Mouse (Mus musculus): Measurements from ENCODE around the gene Nek11. TPM values are rescaled to one million over a fixed set of nuclear protein-coding genes. Genes with fewer than 3 reads are reported as not detected.

Nek11 gene
- total RNA-seq, 4 experiments from 2014 or later: 0.81 to 2.5 (median 1.8) TPM

- DNase-seq (ENCODE audit: low spot score in 2 of 2): no peak
Measured at GRCm38 (mm10) chr9:105313250-105313649, 82.1 kb downstream of the Nek11 start.

GRCm38 (mm10) chr9:105312686-105313085 lies 82.6 kb downstream of the Nek11 start:
- no peak for DNase-seq (ENCODE audit: low spot score in 2 of 2)

DNA sequence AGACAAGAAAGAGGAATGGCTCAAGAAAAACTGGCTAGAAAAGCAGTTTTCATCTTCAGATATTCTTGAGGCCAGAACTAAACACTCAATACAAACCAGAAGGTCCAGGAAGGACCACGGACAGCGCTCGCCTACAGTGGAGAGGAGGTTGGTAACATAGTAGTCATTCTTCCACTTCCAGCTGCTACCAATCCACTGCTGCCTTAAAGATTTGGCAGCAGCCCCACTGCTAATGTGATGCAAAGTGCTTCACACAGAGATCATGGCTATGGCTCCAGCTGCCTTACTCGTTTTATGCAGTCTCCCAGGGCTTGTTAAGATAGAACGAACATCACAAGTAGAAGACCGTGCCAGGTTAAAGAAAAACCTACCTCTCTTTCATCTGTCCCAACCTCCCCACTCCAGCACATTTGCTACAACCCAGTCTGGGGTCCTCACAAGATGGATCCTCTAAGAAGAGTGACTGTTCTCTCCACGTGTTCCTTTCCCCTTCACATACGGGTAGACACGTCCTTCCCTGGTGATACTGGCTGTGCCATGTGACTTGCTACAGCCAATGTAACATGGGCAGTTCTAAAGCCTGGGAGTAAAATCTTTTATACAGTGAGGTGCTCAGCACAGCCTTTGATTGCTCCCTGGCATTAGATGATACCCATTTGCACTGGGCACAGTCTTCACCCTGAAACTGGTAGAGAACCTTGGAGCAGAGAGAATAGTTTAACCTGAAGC lies 85.6 kb downstream of the Nek11 start:
- peak; percentile 18 to 71 for DNase-seq (ENCODE audit: low spot score in 2 of 2)

DNA sequence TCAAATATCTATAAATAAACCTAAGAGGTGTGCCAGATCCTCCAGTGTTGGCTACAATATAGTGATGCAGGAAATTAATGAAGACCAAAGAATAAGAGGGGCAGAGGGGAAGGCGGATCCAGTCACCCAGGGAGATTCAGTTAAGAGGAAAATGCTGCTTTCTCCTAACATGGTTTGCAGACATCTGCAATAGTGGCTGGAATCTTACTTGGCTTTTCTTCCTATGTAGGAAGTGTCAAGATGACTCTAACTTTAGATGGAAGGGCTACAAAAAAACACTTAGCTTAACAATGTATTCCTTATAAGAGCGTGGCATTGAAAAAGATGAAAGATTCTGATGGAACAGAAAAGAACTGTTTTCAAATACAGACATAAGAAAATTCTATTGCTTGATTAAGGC lies 89.3 kb downstream of the Nek11 start:
- no peak for DNase-seq (ENCODE audit: low spot score in 2 of 2)

DNA sequence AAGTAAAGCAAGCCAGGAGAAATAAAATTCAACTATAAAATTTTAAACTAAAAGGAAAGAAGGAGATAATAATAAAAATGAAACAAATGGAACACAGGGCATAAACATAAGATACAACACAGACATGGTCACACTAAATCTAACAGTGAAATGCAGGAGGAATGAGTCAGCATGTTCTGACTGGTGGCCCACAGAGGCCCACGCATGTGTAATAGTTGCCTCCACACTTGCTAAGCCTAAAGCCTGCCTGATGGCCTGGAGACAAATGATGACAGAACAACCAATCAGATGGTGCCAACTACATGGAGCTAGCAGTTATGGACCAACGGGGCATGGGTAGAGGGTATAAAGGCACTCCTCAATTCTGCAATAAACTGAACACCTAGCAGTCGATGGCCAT lies 93.1 kb downstream of the Nek11 start:
- DNase-seq (ENCODE audit: low spot score in 2 of 2): peak in 1 of 2 experiments; percentile 63

DNA sequence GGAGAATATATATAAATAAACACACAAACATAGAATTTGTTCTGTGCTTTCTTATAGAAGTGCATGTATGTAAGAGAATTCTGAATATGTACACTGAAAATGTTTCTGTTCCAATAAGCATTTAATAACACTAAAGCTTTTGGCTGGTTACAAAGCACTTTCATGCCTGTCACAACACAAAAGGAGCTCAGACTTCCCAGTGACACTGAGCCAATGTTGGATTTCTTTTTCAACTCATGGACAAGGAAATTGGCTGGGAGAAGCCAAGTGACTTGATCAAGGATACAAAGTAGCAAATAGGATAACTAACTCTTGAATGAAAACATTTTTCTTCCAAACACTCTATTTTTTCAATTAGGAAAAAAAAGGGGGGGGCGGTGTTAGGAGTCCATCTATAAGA lies 93.9 kb downstream of the Nek11 start:
- DNase-seq (ENCODE audit: low spot score in 2 of 2): no peak

- no peak for DNase-seq (ENCODE audit: low spot score in 2 of 2)
Measured at GRCm38 (mm10) chr9:105300738-105301325, 94.5 kb downstream of the Nek11 start.

GRCm38 (mm10) chr9:105284670-105285069 lies 110.7 kb downstream of the Nek11 start:
- DNase-seq (ENCODE audit: low spot score in 2 of 2): no peak

DNA sequence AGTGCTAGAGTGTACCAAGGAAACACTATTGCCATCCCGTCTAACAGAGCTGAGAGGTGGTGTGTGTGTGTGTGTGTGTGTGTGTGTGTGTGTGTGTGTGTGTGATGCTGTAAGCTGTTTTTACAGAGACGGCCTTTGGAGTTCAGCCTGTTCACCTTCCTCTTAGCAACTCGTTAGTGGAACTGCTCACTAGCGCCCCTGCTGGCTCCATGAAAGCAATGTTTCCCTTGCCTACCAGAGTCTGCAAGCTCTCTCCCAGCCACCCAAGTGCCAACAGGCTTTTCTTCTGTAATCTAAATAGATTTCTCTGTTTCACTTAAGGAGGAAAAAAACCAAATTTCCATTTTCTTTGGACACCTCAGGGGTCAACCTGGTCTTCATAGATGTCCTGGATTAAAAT lies 112.6 kb downstream of the Nek11 start:
- no peak for DNase-seq (ENCODE audit: low spot score in 2 of 2)

GRCm38 (mm10) chr9:105274925-105275324 lies 120.4 kb downstream of the Nek11 start:
- DNase-seq (ENCODE audit: low spot score in 2 of 2): no peak

- no peak for DNase-seq (ENCODE audit: low spot score in 2 of 2)
Measured at GRCm38 (mm10) chr9:105274286-105274685, 121.0 kb downstream of the Nek11 start.

GRCm38 (mm10) chr9:105272241-105272640 lies 123.1 kb downstream of the Nek11 start:
- DNase-seq (ENCODE audit: low spot score in 2 of 2): no peak

- DNase-seq (ENCODE audit: low spot score in 2 of 2): no peak
Measured at GRCm38 (mm10) chr9:105263140-105263539, 132.2 kb downstream of the Nek11 start.

- DNase-seq (ENCODE audit: low spot score in 2 of 2): no peak
Measured at GRCm38 (mm10) chr9:105257668-105258067, 137.7 kb downstream of the Nek11 start.

- no peak for DNase-seq (ENCODE audit: low spot score in 2 of 2)
Measured at GRCm38 (mm10) chr9:105254076-105254475, 141.2 kb downstream of the Nek11 start.

GRCm38 (mm10) chr9:105252349-105253041 lies 142.8 kb downstream of the Nek11 start:
- peak in 1 of 2 experiments; percentile 33 for DNase-seq (ENCODE audit: low spot score in 2 of 2)

- no peak for DNase-seq (ENCODE audit: low spot score in 2 of 2)
Measured at GRCm38 (mm10) chr9:105251256-105251655, 144.1 kb downstream of the Nek11 start.

DNA sequence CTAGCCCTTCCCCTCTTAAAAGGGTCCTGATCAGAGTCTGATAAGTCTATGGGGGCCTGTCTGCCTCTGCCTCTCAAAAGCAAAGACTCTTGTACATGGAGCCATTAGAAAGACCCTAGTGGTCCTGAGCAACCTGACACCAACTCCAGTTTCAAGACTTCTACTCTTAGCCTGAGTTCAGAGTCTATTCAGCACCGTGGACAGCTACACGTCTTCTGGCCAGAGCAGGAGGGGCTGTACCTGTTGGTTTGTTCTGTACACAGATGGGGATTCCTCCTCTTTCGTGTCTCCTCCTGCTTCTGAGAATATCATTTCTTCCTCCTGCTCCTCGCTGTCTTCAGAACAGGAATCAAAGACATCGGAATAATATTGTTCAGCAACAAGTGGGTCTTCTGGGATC lies 151.3 kb downstream of the Nek11 start:
- DNase-seq (ENCODE audit: low spot score in 2 of 2): no peak

DNA sequence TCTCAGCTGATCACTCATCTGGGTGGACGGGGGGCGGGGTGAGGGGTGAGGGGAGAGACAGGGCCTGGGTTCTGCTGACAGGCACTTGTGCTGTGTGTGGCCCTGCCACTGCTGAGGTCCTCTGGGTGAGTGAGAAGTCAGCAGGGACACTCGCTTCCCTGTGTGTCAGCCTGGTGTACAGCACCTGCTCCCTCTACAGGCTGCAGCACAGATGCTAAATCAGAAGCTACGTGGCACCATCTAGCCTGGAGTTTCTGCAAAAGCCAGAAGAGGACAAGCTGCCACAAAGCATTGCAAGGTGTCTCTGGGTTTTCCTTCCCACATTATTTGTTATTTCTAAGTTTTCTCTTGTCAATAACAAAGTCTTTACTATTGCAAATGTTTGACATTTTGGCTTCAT lies 180.9 kb downstream of the Nek11 start:
- peak in 1 of 2 experiments; percentile 25 for DNase-seq (ENCODE audit: low spot score in 2 of 2)

GRCm38 (mm10) chr9:105200305-105200704 lies 195.0 kb downstream of the Nek11 start:
- DNase-seq (ENCODE audit: low spot score in 2 of 2): no peak

GRCm38 (mm10) chr9:105186725-105187124 lies 208.6 kb downstream of the Nek11 start:
- DNase-seq (ENCODE audit: low spot score in 2 of 2): no peak

DNA sequence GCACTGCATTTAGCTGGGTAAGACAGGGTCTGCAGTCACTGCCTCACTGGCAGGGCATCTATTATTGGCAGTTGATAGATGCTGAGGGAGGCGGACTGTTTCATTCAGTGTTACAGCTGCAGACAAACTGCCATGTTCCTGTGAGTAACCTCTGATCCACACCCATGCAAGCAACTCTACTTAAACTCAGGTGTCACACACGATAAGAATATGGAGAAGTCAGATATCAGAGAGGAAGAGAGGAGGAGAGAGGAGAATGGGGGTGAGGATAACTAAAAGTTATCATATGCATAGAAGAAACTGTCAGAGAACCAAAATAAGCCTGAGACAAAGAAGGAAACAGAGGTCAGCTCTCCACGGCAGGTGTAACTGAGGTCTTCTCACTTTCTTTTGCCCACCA lies 212.9 kb downstream of the Nek11 start:
- DNase-seq (ENCODE audit: low spot score in 2 of 2): no peak

DNA sequence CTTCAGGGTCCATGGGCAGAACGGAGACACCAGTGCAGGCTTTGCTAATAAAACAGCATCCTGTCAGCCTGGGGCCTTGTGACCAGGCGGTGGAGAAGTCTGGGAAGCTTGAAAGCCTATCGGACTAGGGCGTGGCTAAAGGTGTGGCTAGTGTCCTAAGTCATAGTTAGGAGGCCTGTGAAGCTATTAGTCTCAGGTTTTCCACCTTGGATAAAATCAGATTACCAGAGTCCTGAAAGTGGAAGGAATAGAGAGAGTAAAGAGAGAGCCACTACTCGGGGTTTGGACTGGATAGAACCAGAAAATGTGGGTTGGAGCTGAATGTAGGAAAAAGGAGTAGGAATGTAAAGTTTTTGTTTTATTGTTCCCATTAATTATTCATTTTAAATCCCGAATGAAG lies 250.3 kb downstream of the Nek11 start, which contains the start of gene 1700080E11Rik:
1700080E11Rik (minus strand) TSS at position 101 of the 400 bp plus-strand sequence.
- DNase-seq (ENCODE audit: low spot score in 2 of 2): no peak
